Mouse (Mus musculus) limb, embryonic 12.5 days (tissue): ENCODE data around the gene Prph. TPM values are rescaled to one million over a fixed set of nuclear protein-coding genes. Genes with fewer than 3 reads are reported as not detected.

Source experiments
- ATAC-seq: fragments of 200-750 bp; cut with Nextera tagmentation; 2 replicates; pipeline ENCODE4 v1.8.0; 2017; ENCODE audit warnings: low read depth, moderate TSS enrichment; ENCODE audit not compliant: insufficient number of reproducible peaks, insufficient read depth, low FRiP score, low TSS enrichment
- H3K27ac ChIP-seq: fragments of 300-500 bp; sonication (generic); 2 replicates; pipeline ENCODE4 v1.5.1; 2016; ENCODE audit warnings: mild to moderate bottlenecking, moderate library complexity
- H3K27me3 ChIP-seq: fragments of 300-500 bp; sonication (generic); 2 replicates; pipeline ENCODE4 v1.6.1; 2016; ENCODE audit warnings: mild to moderate bottlenecking, moderate library complexity
- H3K36me3 ChIP-seq: fragments of 300-500 bp; sonication (generic); 2 replicates; pipeline ENCODE4 v1.6.1; 2016; ENCODE audit warnings: mild to moderate bottlenecking, moderate library complexity
- H3K4me1 ChIP-seq: fragments of 300-500 bp; sonication (generic); replicated peaks from 2 replicates; pipeline ENCODE4 v1.6.1; 2016
- H3K4me2 ChIP-seq: fragments of 300-500 bp; sonication (generic); 2 replicates; pipeline ENCODE4 v1.6.1; 2016; ENCODE audit warnings: mild to moderate bottlenecking, moderate library complexity
- H3K4me3 ChIP-seq: fragments of 300-500 bp; sonication (generic); replicated peaks from 2 replicates; pipeline ENCODE4 v1.5.1; 2016; ENCODE audit warnings: mild to moderate bottlenecking
- H3K9ac ChIP-seq: fragments of 300-500 bp; sonication (generic); replicated peaks from 2 replicates; pipeline ENCODE4 v1.6.1; 2016; ENCODE audit warnings: mild to moderate bottlenecking, moderate library complexity
- H3K9me3 ChIP-seq: fragments of 300-500 bp; sonication (generic); 2 replicates; pipeline ENCODE4 v1.6.1; 2016; ENCODE audit warnings: mild to moderate bottlenecking, moderate library complexity
- WGBS: fragments of 180-500 bp; shearing (Covaris S2); methylation state at CpG from one replicate; pipeline ENCODE4 v1.1.7; 2016; 5-methylcytosine and 5-hydroxymethylcytosine counted together
- polyA plus RNA-seq: library from polyadenylated mRNA; unstranded; fragments of >200 nt; fragmentation: Nextera tagmentation; extraction: Ambion mirVana; gene quantifications from 2 replicates; pipeline ENCODE4 v1.2.1, GENCODE M21; 2016

The Prph gene
- polyA plus RNA-seq, 1 experiment from 2014 or later = 5.1 TPM

GRCm38 (mm10) chr15:99089069-99089468 is 34.1 kb downstream of the Prph start:
- Histone ChIP-seq H3K27me3 (peaks cover 100% of the 10 kb centered on the region), H3K27ac (no peak overlapping the region), H3K9me3 (peaks cover 3% of the 10 kb centered on the region; the same call in 1 of the 2 replicates), H3K4me2 (no peak overlapping the region), H3K4me3 (no peak overlapping the region), H3K9ac (no peak overlapping the region), H3K4me1 (peaks cover 20% of the 10 kb centered on the region), H3K36me3 (no peaks in the 10 kb centered on the region)
- 7% methylated on average over 14 of the region's 14 CpGs for WGBS
- no peak for ATAC-seq

- Histone ChIP-seq H3K27me3 (peaks cover 98% of the 10 kb centered on the region), H3K4me2 (peak within 1 kb of the TSS; percentile 77), H3K9ac (peak within 1 kb of the TSS; percentile 51), H3K9me3 (no peaks in the 10 kb centered on the region), H3K4me1 (peaks cover 43% of the 10 kb centered on the region), H3K4me3 (peak within 1 kb of the TSS; percentile 44), H3K36me3 (no peaks in the 10 kb centered on the region), H3K27ac (no peak within 1 kb of the TSS)
- 9% methylated on average over 8 of the region's 8 CpGs for WGBS
- ATAC-seq = no peak
Measured at GRCm38 (mm10) chr15:99092870-99093269, 37.9 kb downstream of the Prph start, which contains the start of gene Dnajc22. Gene Dnajc22 (plus strand): TSS chr15:99093170.

GRCm38 (mm10) chr15:99093291-99094258 is 38.6 kb downstream of the Prph start:
- WGBS = under 1% methylated on average over 55 of the region's 56 CpGs
- Histone ChIP-seq H3K4me2 (peak overlapping the region; percentile 77), H3K27me3 (peaks cover 98% of the 10 kb centered on the region), H3K36me3 (no peaks in the 10 kb centered on the region), H3K9ac (peak overlapping the region; percentile 51), H3K4me3 (peak overlapping the region; percentile 44), H3K27ac (no peak overlapping the region), H3K4me1 (peaks cover 45% of the 10 kb centered on the region), H3K9me3 (no peaks in the 10 kb centered on the region)
- no peak; the same call in 1 of the 2 replicates for ATAC-seq

DNA sequence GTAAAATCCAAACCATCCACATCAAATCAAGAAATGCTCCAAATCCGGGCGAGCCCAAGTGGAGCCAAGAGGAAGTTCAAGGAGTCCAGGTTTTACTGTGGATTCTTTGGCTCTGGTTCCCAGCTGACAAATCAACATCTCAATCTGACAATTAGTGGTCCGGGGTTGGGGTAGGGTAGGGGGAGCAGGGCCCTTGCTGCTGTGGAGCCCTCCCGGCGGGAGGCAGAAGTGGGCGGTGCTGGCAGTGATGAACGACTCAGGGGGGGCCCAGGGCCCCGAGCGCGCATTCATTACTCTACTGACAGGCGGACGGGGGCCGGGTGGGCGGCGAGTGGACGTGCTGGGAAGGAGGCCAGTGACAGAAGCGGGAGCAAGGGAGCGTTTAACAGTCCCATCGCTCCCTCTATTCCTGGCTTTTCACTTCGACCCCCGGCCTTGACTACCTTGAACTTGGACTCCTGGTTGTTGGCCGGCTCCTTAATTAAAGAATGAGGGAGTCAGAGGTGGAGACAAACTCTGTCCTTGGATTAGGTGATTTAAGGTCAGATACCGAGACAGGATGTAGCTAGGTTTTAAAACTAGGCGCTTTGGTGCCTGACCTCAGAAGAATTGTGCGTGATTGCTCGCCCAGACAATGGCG is 39.8 kb downstream of the Prph start:
- ATAC-seq = no peak

DNA sequence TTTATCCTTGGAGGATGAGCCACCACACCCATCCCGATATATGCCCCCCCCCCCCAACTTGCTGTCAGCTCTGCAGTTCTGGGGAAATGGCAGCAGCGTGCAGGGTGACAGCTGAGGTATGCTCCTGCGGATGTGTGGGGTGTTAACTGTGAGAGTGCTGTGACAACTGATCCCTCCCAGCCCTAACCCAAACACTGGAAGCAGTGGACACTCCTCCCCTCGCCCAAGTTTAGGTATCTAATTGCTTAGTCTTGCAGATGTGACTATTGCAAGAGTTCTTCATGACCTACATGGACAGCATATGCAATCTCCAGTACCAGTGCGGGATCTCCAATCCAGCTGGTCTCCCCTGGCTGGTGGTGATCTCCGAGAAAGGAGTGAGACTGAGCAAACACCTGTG is 40.4 kb downstream of the Prph start:
- no peak for ATAC-seq
- H3K4me2 ChIP-seq = no peak overlapping the region; the same call in 1 of the 2 replicates
- H3K36me3 ChIP-seq = no peaks in the 10 kb centered on the region
- H3K27me3 ChIP-seq = peaks cover 97% of the 10 kb centered on the region
- peaks cover 53% of the 10 kb centered on the region for H3K4me1 ChIP-seq
- 3% methylated on average over 6 of the region's 6 CpGs for WGBS
- H3K4me3 ChIP-seq = 0 out of 2 replicates have a peak overlapping the region, but pooled peaks have one; percentile 7
- H3K9ac ChIP-seq = no peak overlapping the region
- H3K27ac ChIP-seq = no peak overlapping the region
- H3K9me3 ChIP-seq = no peaks in the 10 kb centered on the region

More for the DNA sequence above, 39.8 kb downstream of the Prph start:
- no peaks in the 10 kb centered on the region for H3K36me3 ChIP-seq
- peaks cover 98% of the 10 kb centered on the region for H3K27me3 ChIP-seq
- no peak overlapping the region for H3K9ac ChIP-seq
- H3K27ac ChIP-seq = no peak overlapping the region
- H3K4me2 ChIP-seq = peak overlapping the region; percentile 27
- H3K4me3 ChIP-seq = 0 out of 2 replicates have a peak overlapping the region, but pooled peaks have one; percentile 7
- peaks cover 53% of the 10 kb centered on the region for H3K4me1 ChIP-seq
- under 1% methylated on average over 27 of the region's 27 CpGs for WGBS
- H3K9me3 ChIP-seq = no peaks in the 10 kb centered on the region

DNA sequence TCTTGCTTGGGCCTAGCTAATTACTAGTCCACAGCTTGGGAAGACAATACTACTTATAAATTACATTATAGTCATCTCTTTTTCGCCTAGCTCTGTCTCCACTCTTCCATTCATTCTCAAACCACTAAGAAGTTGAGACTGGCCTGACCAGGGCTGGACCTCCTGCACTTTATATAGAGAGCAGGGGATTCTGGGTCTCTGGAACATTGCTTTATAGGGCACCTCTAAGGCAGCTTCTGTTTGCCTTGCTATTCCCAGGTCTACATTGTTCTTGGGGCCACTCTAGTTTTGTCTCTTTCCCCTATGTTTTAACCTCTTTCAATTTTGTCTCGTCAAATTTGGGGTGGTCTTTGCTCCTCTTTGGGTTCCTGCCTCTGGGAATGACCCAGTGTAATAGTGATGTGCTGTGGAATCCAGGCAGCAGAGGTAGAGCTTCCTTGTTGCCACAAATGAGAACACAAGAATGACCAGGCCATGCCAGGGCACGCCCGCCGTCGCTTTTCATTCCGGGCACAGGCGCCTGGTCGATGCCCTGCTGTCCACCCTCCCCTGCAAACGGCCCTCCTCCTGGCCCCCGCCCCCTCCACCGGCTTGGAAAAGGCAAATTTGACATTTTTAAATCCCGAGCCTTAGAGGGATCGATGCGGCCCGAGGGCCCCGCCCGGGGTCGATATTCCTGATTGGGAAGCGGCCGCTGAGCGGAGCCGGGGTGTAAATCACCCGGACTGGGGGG is 41.3 kb downstream of the Prph start:
- Histone ChIP-seq H3K9ac (peak overlapping the region; percentile 48; the same call in 1 of the 2 replicates), H3K9me3 (no peaks in the 10 kb centered on the region), H3K4me1 (peaks cover 53% of the 10 kb centered on the region), H3K27me3 (peaks cover 89% of the 10 kb centered on the region), H3K27ac (no peak overlapping the region), H3K36me3 (no peaks in the 10 kb centered on the region), H3K4me3 (peak overlapping the region; percentile 42), H3K4me2 (peak overlapping the region; percentile 74)
- ATAC-seq = no peak
- 1% methylated on average over 24 of the region's 24 CpGs for WGBS

GRCm38 (mm10) chr15:99096831-99097500 is 42.0 kb downstream of the Prph start:
- under 1% methylated on average over 54 of the region's 58 CpGs for WGBS
- no peak for ATAC-seq
- peak overlapping the region; percentile 48 for H3K9ac ChIP-seq
- peak overlapping the region; percentile 74 for H3K4me2 ChIP-seq
- no peaks in the 10 kb centered on the region for H3K36me3 ChIP-seq
- peaks cover 53% of the 10 kb centered on the region for H3K4me1 ChIP-seq
- H3K4me3 ChIP-seq = peak overlapping the region; percentile 42
- H3K27ac ChIP-seq = no peak overlapping the region
- H3K27me3 ChIP-seq = peaks cover 83% of the 10 kb centered on the region
- no peaks in the 10 kb centered on the region for H3K9me3 ChIP-seq

DNA sequence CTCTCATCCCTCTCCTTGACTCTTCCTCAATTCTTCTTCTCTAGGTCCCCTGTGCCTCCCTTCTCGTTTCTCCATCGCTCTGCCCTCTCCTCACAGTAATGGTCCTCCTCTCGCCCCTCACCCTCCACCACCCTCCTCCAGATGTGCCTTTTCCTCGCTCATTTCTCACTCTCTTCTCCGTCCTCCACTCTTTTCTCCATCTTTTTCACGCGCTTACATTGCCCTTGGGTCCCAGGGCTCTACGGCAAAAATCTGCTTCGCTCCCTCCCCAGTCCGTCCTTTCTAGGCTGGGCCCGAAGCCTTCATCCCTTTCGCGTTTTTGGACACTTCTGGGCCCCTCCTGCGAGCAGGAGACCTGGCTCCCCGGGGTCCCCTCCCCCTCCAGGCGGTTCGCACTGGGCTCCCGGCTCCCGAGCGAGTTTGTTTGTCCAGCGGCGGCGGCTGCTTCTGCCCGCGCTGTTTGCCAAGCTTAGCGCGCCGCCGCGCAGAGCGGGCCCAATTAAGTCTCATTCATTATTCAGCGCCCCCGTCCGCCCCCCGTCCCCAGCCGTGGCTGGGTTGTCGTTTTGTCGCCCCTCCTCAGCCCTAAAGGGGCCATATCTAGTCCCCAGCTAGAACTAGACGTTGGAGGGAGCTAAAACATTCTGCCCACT is 43.0 kb downstream of the Prph start:
- H3K4me2 ChIP-seq = peak overlapping the region; percentile 74
- H3K9ac ChIP-seq = peak overlapping the region; percentile 57
- peak overlapping the region; percentile 42 for H3K4me3 ChIP-seq
- ATAC-seq = no peak
- H3K9me3 ChIP-seq = no peaks in the 10 kb centered on the region
- H3K36me3 ChIP-seq = no peaks in the 10 kb centered on the region
- 2% methylated on average over 39 of the region's 39 CpGs for WGBS
- peaks cover 73% of the 10 kb centered on the region for H3K27me3 ChIP-seq
- H3K27ac ChIP-seq = no peak overlapping the region
- H3K4me1 ChIP-seq = peaks cover 53% of the 10 kb centered on the region

DNA sequence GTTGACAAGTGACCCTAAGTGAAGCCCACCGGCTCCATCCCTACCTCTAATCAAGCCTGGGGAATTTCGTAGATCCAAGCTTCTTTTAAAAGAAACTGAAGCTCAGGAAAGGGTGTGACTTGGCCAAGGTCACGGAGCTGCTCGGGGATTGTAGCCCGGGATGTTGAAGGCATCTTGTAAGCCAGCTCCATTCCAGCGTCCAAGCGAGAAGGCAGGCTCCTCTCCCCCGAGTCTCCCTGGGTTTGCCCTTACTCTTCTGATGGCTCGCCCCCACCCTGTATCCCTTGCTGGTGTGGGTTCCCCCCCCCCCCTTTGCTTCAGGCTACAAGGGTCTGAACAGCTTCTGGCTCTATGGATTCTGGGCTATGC is 43.5 kb downstream of the Prph start:
- Histone ChIP-seq H3K27ac (no peak overlapping the region), H3K4me1 (peaks cover 48% of the 10 kb centered on the region), H3K4me3 (peak overlapping the region; percentile 42), H3K9ac (no peak overlapping the region; the same call in 1 of the 2 replicates), H3K36me3 (no peaks in the 10 kb centered on the region), H3K9me3 (no peaks in the 10 kb centered on the region), H3K27me3 (peaks cover 68% of the 10 kb centered on the region), H3K4me2 (peak overlapping the region; percentile 74)
- 1% methylated on average over 9 of the region's 9 CpGs for WGBS
- no peak for ATAC-seq

GRCm38 (mm10) chr15:99099139-99099556 is 44.2 kb downstream of the Prph start:
- H3K4me1 ChIP-seq = peaks cover 43% of the 10 kb centered on the region
- peak; percentile 57 for ATAC-seq
- no peaks in the 10 kb centered on the region for H3K9me3 ChIP-seq
- peak overlapping the region; percentile 38; the same call in 1 of the 2 replicates for H3K9ac ChIP-seq
- no peak overlapping the region for H3K27ac ChIP-seq
- H3K4me2 ChIP-seq = peak overlapping the region; percentile 74
- H3K36me3 ChIP-seq = no peaks in the 10 kb centered on the region
- under 1% methylated on average over 15 of the region's 15 CpGs for WGBS
- peaks cover 62% of the 10 kb centered on the region for H3K27me3 ChIP-seq
- H3K4me3 ChIP-seq = peak overlapping the region; percentile 42
